Mouse (Mus musculus): ENCODE results near the gene Kif16b.

GRCm38 (mm10) chr2:142875936-142876335, 25.4 kb downstream of the Kif16b start:
- no peak for TF ChIP-seq CTCF (IDR thresholded peaks at IDR 0.05; ENCODE audit: low read depth, low read length)
- no peak for TF ChIP-seq POLR2AphosphoS5 (IDR thresholded peaks at IDR 0.05; ENCODE audit: insufficient replicate concordance, low read depth, low read length)

All from G1E (cell line).